Mouse (Mus musculus) fat pad, adult 2 months (tissue): Measurements from ENCODE around the gene Dync2li1.

Experiments used
- DNase-seq: peaks from one replicate; pipeline ENCODE4 v3.0.0-alpha.2; 2011; ENCODE audit warnings: low read depth, low spot score; ENCODE audit errors: extremely low read depth

The Dync2li1 gene

DNA sequence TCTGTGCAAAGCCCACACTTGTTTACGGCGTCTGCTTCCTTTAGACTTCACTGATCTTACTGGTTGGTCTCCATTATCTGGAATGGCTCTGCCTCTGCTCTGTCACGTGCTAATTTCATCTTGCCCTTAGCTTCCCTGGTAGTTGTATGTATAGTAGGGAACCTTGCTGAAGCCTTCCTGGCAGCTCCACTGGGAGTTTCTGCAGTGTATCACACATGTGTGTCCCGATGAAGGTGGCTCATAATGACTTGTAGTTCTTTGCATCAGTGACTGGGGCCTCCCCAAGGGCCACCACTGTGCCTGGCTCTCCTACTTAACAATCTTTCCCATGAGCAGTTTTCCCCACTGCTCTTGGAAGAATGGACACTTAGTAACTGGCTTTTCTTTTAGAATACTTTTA is 17.7 kb upstream of the Dync2li1 start:
- DNase-seq, result no peak

DNA sequence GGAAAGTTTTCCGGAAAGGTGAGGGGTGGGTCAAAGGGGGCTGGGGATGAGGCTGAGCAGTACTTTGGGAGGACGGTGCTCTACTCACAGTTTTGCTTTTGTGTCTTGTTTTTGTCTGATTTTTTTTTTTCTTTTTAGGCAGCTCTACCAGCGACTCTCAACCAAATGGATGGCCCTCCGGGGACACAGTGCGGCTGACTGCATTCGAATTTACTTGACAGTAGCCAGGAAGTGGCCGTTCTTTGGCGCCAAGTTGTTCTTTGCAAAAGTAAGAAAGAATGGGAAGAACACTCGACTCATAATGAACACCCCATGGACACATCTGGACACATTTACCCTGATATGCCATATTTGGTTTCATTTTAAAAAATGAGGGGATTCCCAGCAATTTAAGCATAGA is 14.8 kb upstream of the Dync2li1 start:
- no peak for DNase-seq

DNA sequence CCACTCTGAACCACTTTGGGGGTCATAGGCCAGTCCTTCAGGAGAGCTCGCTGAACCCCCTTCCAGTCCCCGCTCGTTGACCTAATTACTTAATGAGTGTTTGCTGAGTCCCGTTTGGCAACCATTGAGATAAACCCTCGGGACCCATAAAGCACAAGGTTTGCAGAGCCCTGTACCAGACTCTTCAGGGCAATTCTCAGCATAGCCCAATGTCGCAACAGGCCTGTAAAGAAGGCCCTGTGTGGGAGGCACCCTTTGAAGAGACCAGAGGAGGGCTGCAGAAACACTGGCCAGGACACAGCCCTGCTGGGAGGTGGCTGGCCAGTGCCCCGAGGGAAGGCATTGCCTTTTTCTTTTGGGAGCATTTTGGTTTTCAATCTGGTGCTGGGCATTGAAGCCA is 14.3 kb upstream of the Dync2li1 start:
- peak; percentile 34 for DNase-seq

DNA sequence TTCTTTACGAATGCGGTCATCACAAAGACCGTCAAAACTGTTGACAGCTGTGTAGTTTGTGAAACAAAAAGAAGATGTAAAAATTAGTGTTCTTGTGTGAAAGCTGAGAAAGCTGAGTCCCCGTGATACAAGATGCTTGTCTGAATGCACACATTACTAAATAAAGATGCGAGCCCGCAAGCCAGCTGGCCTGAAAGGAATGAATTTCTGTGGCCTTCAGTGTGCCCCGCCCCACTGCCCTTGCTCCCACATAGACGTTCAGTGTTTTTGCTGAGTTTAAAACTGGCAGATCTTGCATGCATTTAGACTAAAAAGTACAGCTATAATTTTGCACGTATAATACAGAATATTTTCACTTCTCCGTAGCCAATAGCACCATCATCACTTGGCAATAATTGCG is 10.5 kb upstream of the Dync2li1 start:
- DNase-seq, result no peak

DNA sequence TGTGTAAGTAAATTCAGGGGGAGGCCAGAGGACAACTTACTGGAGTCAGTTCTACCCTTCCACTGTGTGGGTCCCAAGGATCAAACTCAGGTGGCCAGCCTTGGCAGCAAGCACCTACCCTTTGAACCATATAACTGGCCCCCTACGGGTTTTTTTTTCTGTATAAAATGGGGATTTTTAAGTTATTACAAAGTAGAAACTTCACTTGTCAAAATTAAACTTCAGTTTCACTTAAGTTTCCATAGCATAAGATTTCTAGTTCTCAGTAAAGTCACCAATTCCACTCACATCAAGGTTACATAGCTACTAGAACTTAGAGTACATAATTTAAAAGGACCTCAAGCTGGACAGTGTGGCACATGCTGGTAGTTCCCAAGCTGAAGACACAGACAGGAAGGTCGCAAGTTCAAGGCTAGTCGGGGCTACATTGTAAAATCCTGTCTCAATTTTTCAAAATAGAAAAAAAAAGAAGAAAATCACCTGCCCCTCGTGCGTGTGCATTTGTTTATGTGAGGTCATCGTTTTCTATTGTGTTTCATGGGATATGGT is 9.7 kb upstream of the Dync2li1 start:
- no peak for DNase-seq

DNA sequence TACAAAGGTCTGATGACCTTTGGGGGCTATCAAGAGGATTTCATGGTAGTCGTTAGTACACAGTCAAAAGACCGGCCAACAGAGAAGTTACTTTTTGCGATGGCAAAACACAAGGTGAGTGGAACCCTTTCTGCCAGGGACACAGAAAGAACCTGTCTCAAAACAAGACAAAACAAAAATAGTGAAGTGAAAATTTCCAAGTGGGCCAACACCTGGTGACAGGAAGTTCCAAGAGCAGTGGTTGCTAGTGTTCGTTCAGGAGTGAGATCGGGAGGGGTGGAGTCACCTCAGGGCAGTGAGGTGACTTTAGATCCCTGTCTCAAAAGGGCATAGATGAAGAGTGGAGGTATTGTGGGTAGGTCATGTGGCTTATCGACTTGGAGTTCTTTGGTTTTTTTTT is 8.3 kb upstream of the Dync2li1 start:
- DNase-seq, result no peak

DNA sequence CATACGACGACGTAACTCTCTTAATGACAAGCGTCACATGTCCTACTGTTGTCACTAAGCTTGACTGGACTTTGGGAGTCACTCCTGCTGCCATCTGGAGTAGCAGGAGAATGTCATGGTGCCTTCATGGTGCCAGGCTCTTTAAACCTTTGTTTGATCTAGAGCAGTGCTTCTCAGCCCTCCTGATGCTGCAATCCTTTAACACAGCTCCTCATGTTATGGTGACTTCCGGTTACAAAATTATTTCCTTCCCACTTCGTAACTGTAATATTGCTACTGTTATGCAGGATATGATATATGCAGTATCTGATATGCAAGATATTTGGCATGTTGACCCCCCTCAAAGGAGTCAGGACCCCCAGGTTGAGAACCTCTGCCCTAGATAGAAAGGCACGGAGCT is 7.2 kb upstream of the Dync2li1 start:
- no peak for DNase-seq

DNA sequence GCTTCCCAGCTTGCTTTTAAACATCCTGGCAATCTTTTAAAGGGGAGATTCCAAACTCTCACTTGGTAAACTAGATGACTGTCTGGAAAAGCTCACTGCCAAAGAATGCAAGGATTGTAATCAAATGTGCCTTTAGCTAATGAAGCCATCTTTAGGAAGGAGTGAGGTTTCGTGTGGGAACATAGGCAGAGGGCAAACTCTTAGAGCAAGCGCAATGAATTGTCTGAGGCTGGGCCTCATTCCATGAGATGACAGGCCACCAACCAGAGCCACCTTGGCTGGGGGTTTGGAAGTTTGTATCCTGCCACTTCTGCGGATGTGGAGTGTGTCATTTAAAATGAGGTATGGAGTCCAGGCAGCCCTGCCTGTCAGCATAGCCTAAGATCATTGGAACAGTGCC is 6.2 kb upstream of the Dync2li1 start:
- DNase-seq, result no peak

DNA sequence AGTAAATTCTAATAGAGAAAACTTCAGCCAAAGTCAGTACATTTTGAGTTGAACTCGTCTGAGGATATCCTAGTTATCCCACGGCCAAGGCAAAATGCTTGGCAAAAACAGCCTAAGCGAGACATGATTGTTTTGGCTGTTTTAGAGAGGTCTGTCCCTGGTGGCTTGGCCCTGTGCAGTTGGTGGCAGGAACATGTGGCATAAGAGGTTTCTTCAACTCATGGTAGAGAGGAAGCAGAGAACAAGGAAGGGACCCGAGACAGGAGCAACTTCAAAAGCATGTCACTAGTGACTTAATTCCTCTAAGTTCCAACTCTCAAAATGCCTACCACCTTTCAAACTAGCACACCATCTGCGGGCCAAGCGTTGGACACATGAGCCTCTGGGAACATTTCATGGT is 5.7 kb upstream of the Dync2li1 start:
- DNase-seq, result no peak

DNA sequence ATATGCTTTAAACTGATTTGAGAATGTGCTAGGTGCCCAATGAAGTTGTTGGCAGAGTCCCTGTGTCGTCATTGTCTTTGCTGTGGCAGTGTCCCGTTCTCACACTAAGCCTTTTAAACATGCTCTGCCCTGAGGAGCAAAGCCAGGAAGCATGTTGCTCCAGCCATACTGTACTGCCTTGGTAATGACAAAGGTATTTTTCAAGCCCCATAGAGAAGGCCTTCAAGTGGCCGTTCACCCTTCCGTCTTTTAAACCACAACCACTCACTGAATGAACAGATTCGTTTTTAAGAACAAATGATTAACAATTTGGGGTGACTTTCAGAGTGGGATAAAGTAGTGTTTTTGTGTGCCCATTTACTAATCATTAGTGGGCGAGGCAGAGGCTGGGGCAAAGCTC is 5.1 kb upstream of the Dync2li1 start:
- DNase-seq, result no peak

DNA sequence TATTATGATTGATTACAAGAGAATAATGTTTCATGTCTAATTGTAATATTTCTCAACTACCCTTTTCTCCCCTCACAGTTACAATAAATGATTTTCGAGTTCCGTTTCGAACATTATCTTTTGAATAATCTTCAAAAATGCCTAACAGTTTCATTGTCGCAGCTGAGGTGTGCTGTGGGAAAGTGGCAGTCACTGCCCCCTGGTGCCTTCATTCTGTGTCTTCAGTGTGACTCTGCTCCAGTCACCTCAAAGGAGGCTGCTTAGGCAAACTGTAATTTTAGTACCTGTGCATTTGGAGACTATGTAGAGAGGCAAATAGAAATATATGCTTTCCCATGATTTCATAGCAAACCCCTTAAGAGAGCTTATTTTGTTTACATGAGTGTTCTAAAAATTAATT is 4.3 kb upstream of the Dync2li1 start:
- DNase-seq, result no peak

DNA sequence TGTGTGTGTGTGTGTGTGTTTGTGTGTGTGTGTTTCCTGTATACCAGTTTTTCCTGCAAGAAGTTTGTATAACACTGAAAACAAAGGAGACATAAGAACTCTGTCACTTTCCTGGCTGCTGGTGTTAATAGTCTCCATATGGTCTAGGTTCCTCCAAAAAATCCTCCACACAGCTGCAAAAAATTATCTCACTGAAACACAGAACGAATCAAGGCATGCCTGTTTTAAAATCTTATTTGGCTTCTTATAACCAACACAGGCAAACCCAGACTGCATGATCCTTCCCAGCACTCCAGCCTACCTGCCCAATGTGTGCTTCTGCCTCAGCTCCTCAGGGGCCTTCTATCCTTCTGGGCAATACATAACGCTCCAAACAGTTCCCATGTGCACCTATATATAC is 3.4 kb upstream of the Dync2li1 start:
- no peak for DNase-seq

DNA sequence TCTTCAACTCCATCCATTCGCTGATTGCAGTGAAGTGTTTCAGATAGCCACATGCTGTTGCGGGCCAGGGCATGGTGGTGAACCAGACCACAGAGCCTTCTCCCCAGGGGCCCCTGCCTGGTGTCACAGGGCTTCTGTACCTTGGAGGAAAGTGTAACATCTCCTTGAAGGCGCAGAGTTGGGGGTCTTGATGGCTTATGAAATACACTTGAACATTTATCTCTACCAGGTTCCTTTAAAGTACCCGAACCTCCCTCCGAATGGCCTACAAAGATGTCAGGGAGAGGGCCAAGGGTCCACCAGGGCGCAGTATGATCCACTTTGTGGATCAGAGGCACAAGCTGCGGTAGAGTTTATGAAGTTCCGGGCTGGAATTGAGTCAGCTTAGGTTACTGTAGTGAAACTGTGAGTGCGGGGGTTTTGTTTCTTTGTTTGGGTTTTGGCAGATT is 585 bp downstream of the Dync2li1 start:
- no peak for DNase-seq

DNA sequence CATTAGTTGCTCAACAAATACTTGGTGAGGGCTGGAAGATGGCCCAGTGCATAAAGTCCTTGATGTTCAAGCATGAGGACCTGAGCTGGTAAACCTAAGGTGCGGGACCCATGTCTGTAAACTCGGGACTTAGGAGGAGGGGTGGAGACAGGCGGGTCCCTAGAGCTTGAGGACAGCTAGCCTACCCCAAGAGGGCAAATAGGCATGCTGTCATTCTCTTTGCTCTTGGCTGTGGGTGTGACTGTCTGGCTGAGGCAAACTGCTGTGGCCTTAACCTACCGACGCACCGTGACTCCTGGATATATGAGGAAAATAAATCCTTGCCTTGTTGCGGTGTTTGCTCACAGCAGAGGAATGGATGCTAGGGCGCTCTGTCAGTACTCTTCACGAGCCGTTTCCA is 1.4 kb downstream of the Dync2li1 start:
- no peak for DNase-seq

DNA sequence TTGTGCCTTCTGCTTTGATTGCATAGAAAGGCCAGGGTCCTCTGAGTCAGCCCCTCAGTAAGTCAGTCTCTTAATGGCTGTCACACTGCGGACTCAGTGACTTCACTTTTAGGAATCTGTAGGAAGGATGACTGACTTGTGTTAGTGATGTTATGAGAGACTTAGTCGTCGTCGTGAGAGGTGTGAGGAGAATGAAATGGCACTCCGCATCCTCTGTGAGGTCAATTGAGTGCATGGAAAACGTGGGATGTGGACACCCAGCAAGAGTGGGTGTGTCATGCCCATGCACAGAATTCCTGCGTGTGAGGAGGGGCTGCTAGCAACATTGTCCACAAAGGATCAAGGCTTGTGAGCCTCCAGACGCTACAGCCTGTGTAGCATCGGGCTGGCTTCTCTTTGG is 2.3 kb downstream of the Dync2li1 start:
- no peak for DNase-seq

DNA sequence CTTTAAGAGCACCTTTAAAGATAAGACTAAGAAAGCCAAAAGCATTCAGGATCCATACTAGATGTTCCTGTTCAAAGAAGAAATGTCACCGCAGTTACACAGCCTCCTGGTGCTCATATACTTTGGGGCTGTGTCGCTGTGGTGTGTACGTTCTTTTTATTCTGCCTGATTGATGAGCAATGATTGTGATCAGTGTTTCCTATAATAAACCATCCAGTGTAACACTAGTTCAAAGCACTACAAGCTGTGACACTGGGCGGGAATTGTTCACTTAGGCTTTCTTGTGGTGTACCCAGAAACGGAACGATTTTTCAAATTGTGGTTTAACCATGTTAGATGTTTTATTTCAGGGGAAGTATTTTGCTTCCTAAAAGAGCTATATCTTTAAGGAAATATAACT is 5.5 kb downstream of the Dync2li1 start:
- DNase-seq, result no peak

DNA sequence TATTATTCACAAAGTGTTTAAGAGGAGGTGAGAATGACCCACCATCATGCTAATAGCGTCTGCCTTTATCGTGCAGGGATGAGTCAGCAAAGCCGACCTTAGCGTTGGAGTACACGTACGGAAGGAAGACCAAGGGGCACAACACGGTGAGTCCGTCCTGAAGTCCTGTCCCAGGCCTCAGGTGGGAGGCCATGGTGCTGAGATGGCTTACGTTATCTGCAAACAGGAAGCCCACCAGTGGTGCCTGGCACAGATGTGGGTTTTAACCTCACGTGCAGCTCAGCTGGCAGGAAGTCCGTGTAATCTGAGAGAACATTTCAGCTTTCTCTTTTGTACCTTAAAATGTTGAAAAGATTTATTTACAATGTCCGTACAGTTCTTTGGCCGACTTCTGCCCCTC is 7.1 kb downstream of the Dync2li1 start:
- DNase-seq, result no peak

DNA sequence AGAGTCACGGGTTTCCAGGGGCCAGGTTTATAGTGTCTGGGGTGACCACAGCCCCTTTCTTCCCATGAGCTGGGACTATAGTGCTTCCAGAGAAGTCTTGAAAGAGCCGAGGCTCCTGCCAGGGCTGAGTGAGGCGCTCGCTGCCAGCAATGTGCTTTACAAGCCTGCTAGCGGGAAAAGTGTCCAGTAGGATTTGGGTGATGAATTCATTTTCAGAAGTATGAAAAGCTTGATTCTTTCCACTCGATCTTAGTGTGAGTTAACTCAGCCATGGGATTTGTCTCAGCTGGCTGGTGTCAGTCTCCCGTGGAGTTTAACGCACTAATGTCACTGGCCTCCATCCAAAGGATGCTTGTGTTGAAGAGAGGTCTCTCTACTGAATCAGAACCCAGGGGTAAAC is 10.0 kb downstream of the Dync2li1 start:
- no peak for DNase-seq

DNA sequence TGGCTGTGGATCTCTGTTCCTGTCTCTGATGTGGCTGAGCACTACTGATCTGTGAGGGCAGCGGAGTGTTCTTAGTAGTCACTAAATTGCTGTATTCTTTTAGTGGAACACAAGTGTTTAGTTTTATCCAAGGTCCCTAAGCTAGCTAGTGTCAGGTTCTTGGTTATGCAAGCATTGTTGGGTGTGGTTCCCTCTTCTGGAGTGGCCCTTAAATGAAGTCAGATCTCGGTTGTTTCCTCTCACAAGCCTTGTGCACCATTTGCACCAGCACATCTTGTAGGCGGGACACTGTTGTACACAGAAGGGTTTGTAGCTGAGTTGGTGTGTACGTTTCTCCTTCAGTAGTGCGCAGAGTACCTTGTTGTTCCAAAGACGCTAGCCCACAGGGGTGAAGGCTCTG is 11.7 kb downstream of the Dync2li1 start:
- DNase-seq, result no peak

DNA sequence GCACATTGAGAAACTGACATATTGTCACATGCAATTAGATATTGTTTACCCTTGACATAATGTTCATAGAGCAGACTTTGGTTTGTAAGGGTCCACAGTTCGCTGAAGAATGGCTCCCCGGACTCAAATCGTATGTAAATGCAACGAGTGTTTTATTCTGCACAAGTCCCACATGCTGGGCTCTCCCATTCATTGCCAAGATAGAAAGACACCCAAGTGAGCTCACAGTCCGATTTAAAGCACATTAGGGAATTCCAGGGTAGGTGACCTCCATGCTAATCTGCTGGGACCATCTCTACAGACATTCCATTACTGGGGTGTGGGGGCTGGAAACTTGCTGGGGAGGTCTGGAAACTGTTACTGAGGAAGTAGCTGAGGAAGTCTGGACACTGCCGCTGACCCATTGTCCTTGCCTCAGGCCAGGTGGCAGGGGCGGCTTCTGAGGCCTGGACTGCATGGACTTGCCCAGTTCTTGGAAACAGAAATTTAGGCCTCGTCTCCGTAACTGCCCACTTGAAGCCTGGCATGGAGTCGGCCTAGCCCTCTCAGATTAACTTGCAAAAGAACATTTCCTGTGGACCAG is 13.6 kb downstream of the Dync2li1 start:
- DNase-seq, result no peak

DNA sequence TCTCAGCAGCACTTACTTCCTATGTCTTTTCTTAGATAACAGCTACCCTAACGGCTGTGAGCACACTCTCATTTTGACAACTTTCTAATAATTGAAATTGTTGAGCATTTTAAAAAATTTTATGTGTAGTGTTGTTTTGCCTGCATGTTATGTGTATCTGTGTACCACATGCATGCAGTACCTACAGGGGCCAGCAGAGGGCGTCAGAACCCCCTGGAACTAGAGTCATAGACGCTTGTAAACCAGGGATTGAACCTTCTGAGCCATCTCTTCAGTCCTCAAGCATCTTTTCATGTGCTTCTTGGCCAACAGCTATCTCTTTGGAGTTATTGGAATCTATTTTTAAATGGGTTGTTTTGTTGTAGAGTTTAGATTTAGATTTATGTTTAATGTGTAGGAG is 15.6 kb downstream of the Dync2li1 start:
- DNase-seq, result no peak

DNA sequence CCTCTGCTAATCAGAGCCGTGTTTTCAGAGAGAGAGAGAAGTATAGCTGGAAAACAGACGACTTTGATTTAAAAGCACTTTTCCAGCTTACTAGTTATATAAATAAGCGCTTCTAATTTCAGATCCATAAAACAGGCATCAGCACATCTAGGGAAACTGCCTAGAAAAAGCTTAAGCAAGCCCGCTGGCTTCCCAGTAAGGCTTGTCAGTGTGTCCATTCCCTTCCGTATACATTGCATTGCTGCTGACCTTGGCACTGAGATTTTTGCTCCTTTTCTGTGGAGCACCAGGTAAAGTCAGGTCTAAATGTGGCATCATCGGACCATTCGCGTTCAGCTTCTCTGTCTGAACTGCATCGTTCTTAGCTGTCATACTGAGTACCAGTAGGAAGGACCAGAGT is 16.0 kb downstream of the Dync2li1 start:
- no peak for DNase-seq

DNA sequence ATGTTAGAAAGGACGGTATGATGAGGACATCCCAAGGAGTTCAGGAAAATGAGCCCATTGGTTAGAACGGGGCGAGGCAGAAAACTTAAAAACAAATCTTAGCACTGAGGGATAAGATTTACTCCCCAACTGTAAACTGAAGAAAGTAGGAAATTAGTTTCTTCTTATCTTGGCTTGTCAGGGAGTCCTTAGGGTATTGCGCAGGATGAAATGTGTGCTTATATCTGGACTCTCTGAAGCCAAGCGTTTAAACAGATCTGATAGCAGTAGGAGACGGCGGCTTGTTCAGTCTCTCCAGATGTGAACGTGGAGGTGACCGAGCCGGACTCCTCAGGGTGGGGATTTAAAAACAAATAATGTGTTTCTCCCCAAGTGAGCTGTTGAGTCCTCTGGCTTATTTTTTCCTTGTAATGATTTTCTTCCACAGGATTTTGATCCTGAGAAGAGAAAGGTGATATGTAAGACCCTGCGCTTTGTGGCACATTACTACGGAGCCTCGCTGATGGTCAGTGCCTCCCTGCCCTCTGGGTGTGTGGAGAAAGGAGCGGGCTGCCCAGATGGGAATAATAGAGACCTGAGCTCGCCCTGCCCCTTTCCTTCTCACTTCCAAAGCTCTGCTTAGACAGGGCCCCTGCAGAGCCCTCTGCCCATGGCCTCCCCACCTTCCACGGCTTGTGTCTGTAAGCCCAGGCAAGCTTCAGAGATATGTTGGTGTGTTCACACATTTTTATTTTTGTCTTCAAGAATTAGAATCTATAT is 18.2 kb downstream of the Dync2li1 start:
- DNase-seq, result no peak
